Mouse (Mus musculus): ENCODE measurements around the gene Foxo3. TPM values are rescaled to one million over a fixed set of nuclear protein-coding genes. Genes with fewer than 3 reads are reported as not detected.

The Foxo3 gene
- polyA plus RNA-seq, 1 experiment from 2014 or later = 3.8 TPM

Other genes starting within 250 kb of the Foxo3 start
- 4.0 and 4.6 TPM in 2 replicates for gene Afg1l, start 201.8 kb upstream of the Foxo3 start, polyA plus RNA-seq (2016; fragmentation: Nextera tagmentation; extraction: Ambion mirVana)
- 236 and 240 TPM in 2 replicates for gene Snx3, start 225.3 kb upstream of the Foxo3 start, polyA plus RNA-seq (2016; fragmentation: Nextera tagmentation; extraction: Ambion mirVana)